Mouse (Mus musculus) adipocyte (in vitro differentiated cells): ENCODE data around the gene Uri1.

ENCODE experiments used
- DNase-seq: peaks from one replicate; pipeline ENCODE4 v3.0.0-alpha.2; 2016; ENCODE audit warnings: low spot score

Uri1 gene

GRCm38 (mm10) chr7:38013946-38014345 lies 9.4 kb downstream of the Uri1 start:
- DNase-seq: no peak

- DNase-seq: no peak
Measured at GRCm38 (mm10) chr7:38012811-38013210, 10.5 kb downstream of the Uri1 start.

DNA sequence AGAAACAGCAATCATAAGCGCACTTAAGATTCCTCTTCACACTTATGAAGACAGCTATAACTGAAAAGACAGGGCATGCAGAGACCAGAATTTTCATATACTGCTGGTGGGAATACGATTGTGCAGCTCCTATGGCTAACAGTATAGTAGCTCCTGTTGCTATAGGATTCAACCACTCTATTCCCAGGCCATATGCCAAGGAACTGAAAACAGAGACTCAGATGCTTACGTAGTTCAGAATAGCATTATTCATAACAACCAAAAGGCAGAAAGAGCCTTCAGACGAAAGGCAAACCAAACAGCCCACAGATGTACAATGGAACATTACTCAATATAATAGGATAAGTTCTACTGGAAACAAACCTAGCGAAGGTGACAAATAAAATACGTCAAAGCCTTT lies 15.0 kb downstream of the Uri1 start:
- DNase-seq: no peak

DNA sequence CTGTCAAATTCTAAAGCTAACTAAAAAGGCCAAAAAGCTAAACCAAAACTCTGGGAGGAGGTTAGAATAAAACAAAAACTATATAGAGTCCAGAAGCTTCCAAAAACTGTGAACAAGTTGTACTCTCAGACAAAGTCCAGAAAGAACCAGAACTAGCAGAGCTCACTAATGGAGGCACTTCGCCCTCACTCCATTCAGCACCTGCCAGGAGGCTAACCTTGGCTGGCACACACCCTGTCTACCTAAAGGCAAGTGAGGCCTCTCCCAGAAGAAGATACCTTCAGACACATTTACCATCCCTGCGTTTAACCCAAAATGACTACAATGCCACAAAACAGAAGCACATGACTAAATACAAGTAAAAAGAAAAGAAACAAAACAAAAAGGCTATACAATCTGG lies 20.9 kb downstream of the Uri1 start:
- no peak for DNase-seq

GRCm38 (mm10) chr7:37999691-38000090 lies 23.7 kb downstream of the Uri1 start:
- no peak for DNase-seq

DNA sequence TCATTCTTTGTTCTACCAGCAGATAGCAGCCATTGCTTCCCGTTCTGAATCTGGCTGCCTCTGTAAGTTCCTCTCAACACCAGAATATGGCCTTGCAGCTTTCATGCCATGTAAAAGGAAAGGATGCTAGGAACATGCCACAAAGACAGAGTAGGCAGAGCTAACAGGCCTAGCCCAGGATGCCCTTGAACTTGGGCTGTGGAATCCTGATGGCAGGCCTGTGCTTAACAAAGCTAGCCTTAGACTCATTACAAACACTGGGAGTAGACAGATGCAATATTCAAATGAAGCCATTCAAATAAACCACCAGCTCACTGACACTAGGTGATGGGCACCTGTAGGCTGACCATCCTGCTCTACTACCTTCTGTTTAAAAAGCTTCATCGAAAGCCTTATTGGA lies 30.5 kb downstream of the Uri1 start:
- no peak for DNase-seq

- no peak for DNase-seq
Measured at GRCm38 (mm10) chr7:37984866-37985265, 38.5 kb downstream of the Uri1 start.

GRCm38 (mm10) chr7:37983471-37983870 lies 39.9 kb downstream of the Uri1 start:
- no peak for DNase-seq

- DNase-seq: no peak
Measured at GRCm38 (mm10) chr7:37979729-37980128, 43.6 kb downstream of the Uri1 start.

DNA sequence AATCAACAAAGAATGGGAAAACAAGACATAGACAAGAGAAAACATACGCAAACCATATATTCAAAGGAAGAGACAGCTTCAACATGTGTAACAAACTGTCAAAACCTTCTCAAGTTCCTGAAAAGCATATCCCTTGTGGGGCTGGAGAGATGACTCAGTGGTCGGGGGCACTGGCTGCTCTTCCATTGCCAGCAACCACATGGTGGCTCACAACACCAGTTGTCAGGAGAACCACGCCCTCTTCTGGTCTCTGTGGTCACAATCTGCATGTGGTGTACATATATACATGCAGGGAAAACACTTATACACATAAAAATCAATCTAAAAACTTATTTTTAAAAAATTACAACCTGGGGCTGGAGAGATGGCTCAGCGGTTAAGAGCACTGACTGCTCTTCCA lies 44.9 kb downstream of the Uri1 start:
- no peak for DNase-seq

DNA sequence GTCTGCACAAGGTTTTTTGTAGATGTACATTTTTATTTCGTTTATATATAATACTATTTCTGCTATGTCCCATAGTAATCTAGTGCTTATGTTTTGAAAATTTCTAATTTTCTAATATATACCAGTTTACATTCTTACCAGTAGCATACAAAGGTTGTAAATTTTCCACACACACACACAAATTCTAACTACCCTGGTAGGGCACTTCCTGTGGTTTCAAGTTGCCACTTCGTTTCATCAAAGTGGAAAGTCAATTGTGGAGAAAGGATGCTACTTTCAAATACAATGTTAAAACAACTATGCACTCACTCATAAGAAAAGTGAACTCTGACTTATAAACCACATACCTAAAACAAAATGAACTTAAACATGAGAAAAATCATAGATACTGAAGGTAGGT lies 45.7 kb downstream of the Uri1 start:
- no peak for DNase-seq

- DNase-seq: no peak
Measured at GRCm38 (mm10) chr7:37972999-37973555, 50.3 kb downstream of the Uri1 start.

DNA sequence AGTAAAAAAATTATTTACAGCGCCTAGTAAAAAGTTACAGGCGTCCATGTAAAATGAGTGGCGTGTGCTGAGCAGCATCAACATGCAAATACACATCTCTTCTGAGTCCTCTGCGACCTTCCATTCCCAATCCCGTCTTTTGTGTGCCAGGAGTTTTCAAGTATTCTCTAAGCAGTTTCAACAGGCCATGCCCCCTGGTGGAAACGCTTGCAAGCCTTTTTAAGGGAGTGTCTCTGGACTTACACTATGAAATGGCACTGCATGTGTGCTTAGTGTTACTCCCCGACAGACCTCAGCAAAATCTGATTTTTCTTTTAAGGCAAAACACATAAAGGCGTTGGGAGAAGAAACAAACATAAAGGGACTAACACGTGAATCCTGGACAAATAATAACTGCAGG lies 50.8 kb downstream of the Uri1 start:
- DNase-seq: no peak

DNA sequence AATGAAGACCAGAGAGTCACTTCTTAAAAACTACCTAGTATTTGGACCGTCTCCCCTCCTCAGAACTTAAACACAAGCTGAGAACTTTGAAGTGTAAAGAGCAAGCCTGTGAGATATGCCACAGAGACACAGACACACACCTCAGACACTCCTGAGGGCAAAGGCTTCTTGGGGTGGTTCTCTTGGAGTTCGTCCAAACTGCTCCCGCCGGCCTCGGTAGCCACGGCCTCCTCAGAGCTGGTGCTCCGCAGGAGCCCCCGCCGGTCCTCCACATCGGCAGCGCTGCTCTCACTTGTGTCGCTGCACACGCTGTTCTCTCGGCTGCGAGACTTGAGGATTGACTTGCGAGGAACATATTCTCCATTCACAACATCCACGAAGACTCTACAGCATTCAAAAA lies 61.0 kb downstream of the Uri1 start:
- DNase-seq: no peak

DNA sequence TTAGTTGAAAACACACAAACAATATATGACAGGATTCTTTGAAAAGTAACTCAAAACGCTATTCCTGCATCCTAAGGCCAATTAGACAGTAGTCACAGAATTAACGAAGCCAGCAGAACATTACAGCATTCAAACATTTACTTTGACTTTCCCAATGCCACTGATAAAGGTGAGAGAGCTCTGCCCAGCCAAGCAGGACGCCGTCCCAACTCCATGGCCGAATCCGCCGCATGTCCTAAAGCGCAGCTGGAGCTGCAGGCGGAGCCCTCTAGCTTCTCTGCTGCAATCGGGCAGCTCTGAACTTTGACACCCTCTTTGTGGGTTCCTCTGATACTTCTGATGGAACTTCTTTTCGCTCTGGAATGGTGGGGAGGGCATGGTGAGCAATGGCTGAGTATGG lies 62.1 kb downstream of the Uri1 start:
- no peak for DNase-seq

DNA sequence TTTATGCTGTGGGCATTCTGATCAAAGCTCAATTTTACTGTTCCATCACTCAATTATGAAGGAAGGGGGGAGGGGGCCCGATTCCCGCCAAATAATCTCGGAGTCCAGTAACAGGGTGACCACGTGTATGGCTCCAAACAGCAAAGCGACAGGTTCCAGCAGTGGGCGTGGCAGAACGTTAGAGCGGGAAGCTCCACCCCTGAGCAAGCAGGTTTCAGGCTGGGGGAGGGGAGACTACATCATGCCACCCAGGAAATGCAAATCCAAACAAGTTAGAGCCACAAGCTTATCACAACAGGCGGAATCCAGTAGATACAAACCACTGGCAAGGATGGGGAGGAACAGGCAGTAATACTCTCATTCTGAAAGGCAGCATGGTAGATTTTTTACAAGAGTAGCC lies 71.5 kb downstream of the Uri1 start:
- DNase-seq: no peak

GRCm38 (mm10) chr7:37936459-37936858 lies 86.9 kb downstream of the Uri1 start:
- DNase-seq: no peak

GRCm38 (mm10) chr7:37935786-37936185 lies 87.6 kb downstream of the Uri1 start:
- no peak for DNase-seq

- DNase-seq: peak; percentile 28
Measured at GRCm38 (mm10) chr7:37934770-37935182, 88.6 kb downstream of the Uri1 start.

GRCm38 (mm10) chr7:37933754-37934308 lies 89.5 kb downstream of the Uri1 start:
- no peak for DNase-seq

DNA sequence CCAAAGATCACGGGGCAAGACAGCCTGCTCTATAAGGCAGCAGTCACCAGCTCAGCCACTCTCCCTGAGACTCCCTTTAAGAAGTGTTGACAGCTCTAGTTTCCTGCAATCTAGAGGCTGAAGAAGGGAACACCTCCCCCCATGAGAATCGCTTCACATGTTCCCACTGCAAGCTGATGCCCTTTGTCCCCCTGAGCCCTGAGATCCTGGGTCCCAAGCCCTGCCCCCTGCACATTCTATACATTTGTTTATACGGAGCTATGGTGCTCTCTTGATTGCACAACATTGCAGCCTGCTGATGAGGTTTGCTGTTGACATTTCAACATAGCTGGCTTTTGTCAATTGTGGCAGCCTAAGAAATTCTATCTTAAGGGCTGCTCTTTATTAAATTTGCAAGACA lies 91.7 kb downstream of the Uri1 start:
- DNase-seq: peak; percentile 24

DNA sequence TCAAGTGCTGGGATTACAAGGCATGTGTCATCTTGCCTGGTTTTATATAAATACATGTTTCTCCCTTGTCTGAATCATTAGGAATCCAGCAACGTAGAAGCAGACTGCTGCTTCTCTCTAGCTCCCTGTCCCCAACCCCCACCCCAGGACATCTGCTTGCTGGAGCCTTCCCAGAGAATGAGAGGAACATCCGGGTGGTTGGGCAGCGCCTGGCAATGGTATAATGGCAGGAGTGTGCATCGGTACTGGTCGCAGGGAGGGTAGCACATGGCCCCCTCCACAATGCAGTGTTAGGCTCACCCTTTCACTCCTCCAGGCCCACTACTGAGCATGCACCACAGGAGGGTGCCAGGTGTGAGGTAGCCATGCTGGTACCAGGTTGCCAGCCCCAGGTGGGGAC lies 93.6 kb downstream of the Uri1 start:
- no peak for DNase-seq

GRCm38 (mm10) chr7:37922999-37923398 lies 100.4 kb downstream of the Uri1 start:
- no peak for DNase-seq

DNA sequence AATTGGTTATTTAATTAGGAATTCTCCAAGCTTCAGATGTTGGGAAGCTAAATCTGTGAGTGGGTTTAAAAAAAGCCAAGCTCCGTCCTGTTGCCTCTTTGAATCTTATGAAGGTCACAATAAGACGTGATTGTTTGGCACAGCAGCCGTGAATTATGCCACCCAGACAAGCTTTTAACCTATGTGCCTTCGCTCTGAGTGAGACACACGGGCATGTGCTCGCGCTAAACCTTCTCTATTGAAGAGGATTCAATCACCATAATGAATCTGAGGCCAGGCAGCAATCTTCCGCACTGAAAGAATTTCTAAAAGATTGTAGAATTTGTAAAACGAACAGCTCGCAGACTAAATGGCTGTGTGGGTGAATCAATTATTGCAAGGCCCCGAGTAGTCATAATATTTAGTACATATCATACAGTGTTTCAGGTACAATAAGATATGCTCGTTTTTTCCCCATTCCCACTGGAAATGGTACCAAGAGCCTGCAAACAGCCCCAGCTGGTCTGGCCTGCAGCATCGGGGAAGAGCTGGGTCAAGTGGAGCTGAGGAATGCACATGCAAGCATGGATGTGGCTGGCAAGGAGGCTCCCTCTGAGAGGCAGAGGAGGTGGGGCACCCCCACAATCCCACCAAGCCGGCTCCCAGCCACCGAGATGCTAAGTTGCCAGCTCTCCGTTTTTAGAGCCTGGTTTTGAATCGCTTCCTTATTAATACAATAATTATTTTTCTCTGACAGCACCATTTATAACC lies 101.5 kb downstream of the Uri1 start:
- no peak for DNase-seq
